Mouse (Mus musculus): ENCODE results near the gene Phyhd1. TPM values are rescaled to one million over a fixed set of nuclear protein-coding genes. Genes with fewer than 3 reads are reported as not detected.

Gene Phyhd1
- polyA plus RNA-seq, 1 experiment = 1.8 TPM

GRCm38 (mm10) chr2:30286192-30287026, 20.4 kb downstream of the Phyhd1 start, which contains the start of the genes Dolk and Nup188:
Gene Dolk, minus strand, starts transcription at chr2:30286334.
Gene Nup188, plus strand, starts transcription at chr2:30286397.
- peak within 1 kb of the TSS; percentile 92 for H3K27ac ChIP-seq (ENCODE audit: control insufficient read depth, insufficient read depth, low read depth, low read length)
- H3K4me3 ChIP-seq (ENCODE audit: control insufficient read depth, low read depth, low read length) = peak within 1 kb of the TSS; percentile 97
- no peaks in the 10 kb centered on the region for H3K36me3 ChIP-seq (ENCODE audit: control insufficient read depth, insufficient read depth, low read length)
- no peaks in the 10 kb centered on the region for H3K27me3 ChIP-seq (ENCODE audit: control insufficient read depth, insufficient read depth, low read length)
- peaks cover 13% of the 10 kb centered on the region for H3K4me1 ChIP-seq (ENCODE audit: control insufficient read depth, insufficient read depth, low read length)
- TF ChIP-seq POLR2A (IDR thresholded peaks at IDR 0.05; ENCODE audit: control insufficient read depth, low read depth, low read length) (peak; percentile 97), CTCF (IDR thresholded peaks at IDR 0.05; ENCODE audit: control insufficient read depth, insufficient read depth, insufficient replicate concordance, low read depth, low read length) (no peak)

- peak overlapping the region; percentile 97 for H3K4me3 ChIP-seq (ENCODE audit: control insufficient read depth, low read depth, low read length)
- H3K4me1 ChIP-seq (ENCODE audit: control insufficient read depth, insufficient read depth, low read length) = peaks cover 13% of the 10 kb centered on the region
- peak overlapping the region; percentile 92 for H3K27ac ChIP-seq (ENCODE audit: control insufficient read depth, insufficient read depth, low read depth, low read length)
- no peaks in the 10 kb centered on the region for H3K27me3 ChIP-seq (ENCODE audit: control insufficient read depth, insufficient read depth, low read length)
- TF ChIP-seq CTCF (IDR thresholded peaks at IDR 0.05; ENCODE audit: control insufficient read depth, insufficient read depth, insufficient replicate concordance, low read depth, low read length) (no peak), POLR2A (IDR thresholded peaks at IDR 0.05; ENCODE audit: control insufficient read depth, low read depth, low read length) (no peak)
- H3K36me3 ChIP-seq (ENCODE audit: control insufficient read depth, insufficient read depth, low read length) = peaks cover 2% of the 10 kb centered on the region; the same call in 1 of the 2 replicates
Observed at GRCm38 (mm10) chr2:30287027-30287373, 21.0 kb downstream of the Phyhd1 start.

- TF ChIP-seq CTCF (IDR thresholded peaks at IDR 0.05; ENCODE audit: control insufficient read depth, insufficient read depth, insufficient replicate concordance, low read depth, low read length) = no peak
- no peak overlapping the region for H3K27ac ChIP-seq (ENCODE audit: control insufficient read depth, insufficient read depth, low read depth, low read length)
- H3K4me3 ChIP-seq (ENCODE audit: control insufficient read depth, low read depth, low read length) = no peak overlapping the region
- H3K36me3 ChIP-seq (ENCODE audit: control insufficient read depth, insufficient read depth, low read length) = peaks cover 2% of the 10 kb centered on the region
- no peaks in the 10 kb centered on the region for H3K27me3 ChIP-seq (ENCODE audit: control insufficient read depth, insufficient read depth, low read length)
- no peaks in the 10 kb centered on the region for H3K4me1 ChIP-seq (ENCODE audit: control insufficient read depth, insufficient read depth, low read length)
Observed at GRCm38 (mm10) chr2:30299525-30299924, 33.5 kb downstream of the Phyhd1 start.

DNA sequence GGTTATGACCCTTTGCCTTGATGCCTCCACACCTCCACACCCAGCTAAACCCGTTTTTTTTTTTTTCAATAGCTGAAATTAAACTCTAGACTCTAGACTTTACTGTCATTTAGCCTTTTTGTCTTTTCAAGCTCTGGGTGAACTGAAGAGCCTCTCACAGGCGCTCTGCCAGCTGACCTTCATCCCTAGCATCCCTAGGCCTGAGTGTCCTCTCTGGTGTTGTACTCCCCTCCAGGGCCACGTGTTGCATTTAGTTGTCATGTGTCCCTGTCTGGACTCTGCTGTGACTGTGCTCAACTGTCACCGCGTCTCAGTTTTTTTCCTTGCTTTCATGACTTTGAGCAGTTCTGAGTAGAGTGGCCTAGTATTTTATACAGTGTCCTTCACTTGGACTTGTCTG, 34.0 kb downstream of the Phyhd1 start:
- Histone ChIP-seq H3K4me3 (ENCODE audit: control insufficient read depth, low read depth, low read length) (no peak overlapping the region), H3K27ac (ENCODE audit: control insufficient read depth, insufficient read depth, low read depth, low read length) (no peak overlapping the region), H3K4me1 (ENCODE audit: control insufficient read depth, insufficient read depth, low read length) (no peaks in the 10 kb centered on the region), H3K36me3 (ENCODE audit: control insufficient read depth, insufficient read depth, low read length) (peaks cover 3% of the 10 kb centered on the region), H3K27me3 (ENCODE audit: control insufficient read depth, insufficient read depth, low read length) (no peaks in the 10 kb centered on the region)
- TF ChIP-seq POLR2A (IDR thresholded peaks at IDR 0.05; ENCODE audit: control insufficient read depth, low read depth, low read length) (no peak), CTCF (IDR thresholded peaks at IDR 0.05; ENCODE audit: control insufficient read depth, insufficient read depth, insufficient replicate concordance, low read depth, low read length) (no peak)

DNA sequence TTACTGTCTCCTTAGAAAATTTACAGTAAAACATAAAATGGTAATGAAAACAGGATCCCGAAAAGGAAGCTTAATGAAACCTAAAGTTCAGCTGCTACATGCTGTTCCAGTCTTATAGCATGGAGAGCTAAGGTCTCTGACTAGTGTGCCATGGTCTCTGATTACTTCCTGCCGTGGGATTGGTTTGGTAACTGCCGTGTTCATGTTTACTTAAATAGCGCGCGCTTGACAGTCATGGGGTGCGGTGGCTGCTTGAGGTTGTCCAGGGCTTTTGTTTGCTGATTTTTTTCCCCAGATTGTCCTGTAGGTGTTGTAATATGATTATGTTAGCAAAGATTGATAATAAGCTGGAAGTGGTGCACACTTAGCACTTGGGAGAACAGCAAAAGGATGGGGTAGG, 40.1 kb downstream of the Phyhd1 start:
- Histone ChIP-seq H3K27ac (ENCODE audit: control insufficient read depth, insufficient read depth, low read depth, low read length) (no peak overlapping the region), H3K27me3 (ENCODE audit: control insufficient read depth, insufficient read depth, low read length) (no peaks in the 10 kb centered on the region), H3K4me3 (ENCODE audit: control insufficient read depth, low read depth, low read length) (no peak overlapping the region), H3K36me3 (ENCODE audit: control insufficient read depth, insufficient read depth, low read length) (peaks cover 6% of the 10 kb centered on the region), H3K4me1 (ENCODE audit: control insufficient read depth, insufficient read depth, low read length) (no peaks in the 10 kb centered on the region)
- TF ChIP-seq CTCF (IDR thresholded peaks at IDR 0.05; ENCODE audit: control insufficient read depth, insufficient read depth, insufficient replicate concordance, low read depth, low read length) (no peak), POLR2A (IDR thresholded peaks at IDR 0.05; ENCODE audit: control insufficient read depth, low read depth, low read length) (no peak)

DNA sequence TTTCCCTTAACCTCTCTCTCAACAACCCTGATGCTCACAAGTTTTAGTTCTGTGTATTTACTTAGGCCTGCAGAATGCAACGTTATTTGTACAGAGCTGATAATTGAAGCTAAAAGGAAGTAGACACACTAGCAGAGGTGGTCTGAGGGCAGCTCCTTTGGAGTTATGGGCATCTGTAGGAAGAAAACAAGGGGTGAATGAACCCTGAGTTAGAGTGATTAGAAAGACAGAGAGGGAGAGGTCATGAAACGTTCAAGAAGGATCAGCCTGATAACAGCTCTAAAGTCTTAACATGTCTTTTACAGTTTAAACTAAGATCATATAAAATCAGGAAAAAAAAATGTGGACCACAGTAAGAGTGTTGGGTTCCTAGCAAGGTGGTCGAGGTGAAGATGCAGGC, 43.3 kb downstream of the Phyhd1 start:
- TF ChIP-seq POLR2A (IDR thresholded peaks at IDR 0.05; ENCODE audit: control insufficient read depth, low read depth, low read length) (no peak), CTCF (IDR thresholded peaks at IDR 0.05; ENCODE audit: control insufficient read depth, insufficient read depth, insufficient replicate concordance, low read depth, low read length) (no peak)
- Histone ChIP-seq H3K4me3 (ENCODE audit: control insufficient read depth, low read depth, low read length) (no peak overlapping the region), H3K27me3 (ENCODE audit: control insufficient read depth, insufficient read depth, low read length) (no peaks in the 10 kb centered on the region), H3K27ac (ENCODE audit: control insufficient read depth, insufficient read depth, low read depth, low read length) (no peak overlapping the region), H3K36me3 (ENCODE audit: control insufficient read depth, insufficient read depth, low read length) (peaks cover 7% of the 10 kb centered on the region), H3K4me1 (ENCODE audit: control insufficient read depth, insufficient read depth, low read length) (no peaks in the 10 kb centered on the region)

DNA sequence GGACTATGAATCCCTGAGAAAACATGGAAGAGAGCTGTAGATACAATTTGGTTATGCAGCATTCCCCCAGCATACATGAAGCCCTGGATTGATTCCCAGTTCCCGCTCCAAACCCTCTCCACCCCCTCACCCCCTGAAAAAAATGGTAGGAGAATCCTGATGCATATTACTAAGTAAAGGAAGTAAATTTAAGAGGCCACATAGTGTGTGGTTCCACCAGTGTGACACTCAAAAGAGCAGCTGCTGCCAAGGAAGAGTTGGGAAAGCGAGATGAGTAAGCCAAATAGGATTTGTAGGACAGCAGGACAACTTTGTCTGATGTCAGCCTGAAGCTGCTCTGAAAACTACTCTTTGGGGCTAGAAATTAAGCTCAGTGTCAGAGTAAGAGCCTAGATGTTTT, 45.5 kb downstream of the Phyhd1 start:
- no peaks in the 10 kb centered on the region for H3K27me3 ChIP-seq (ENCODE audit: control insufficient read depth, insufficient read depth, low read length)
- no peaks in the 10 kb centered on the region for H3K4me1 ChIP-seq (ENCODE audit: control insufficient read depth, insufficient read depth, low read length)
- TF ChIP-seq CTCF (IDR thresholded peaks at IDR 0.05; ENCODE audit: control insufficient read depth, insufficient read depth, insufficient replicate concordance, low read depth, low read length) = no peak
- no peak for TF ChIP-seq POLR2A (IDR thresholded peaks at IDR 0.05; ENCODE audit: control insufficient read depth, low read depth, low read length)
- no peak overlapping the region for H3K27ac ChIP-seq (ENCODE audit: control insufficient read depth, insufficient read depth, low read depth, low read length)
- no peak overlapping the region for H3K4me3 ChIP-seq (ENCODE audit: control insufficient read depth, low read depth, low read length)
- H3K36me3 ChIP-seq (ENCODE audit: control insufficient read depth, insufficient read depth, low read length) = peaks cover 6% of the 10 kb centered on the region
